Mouse (Mus musculus) erythroblast, embryonic 14.5 days (primary cell): ENCODE data around the gene Gm45716.

Experiments used
- GATA1 ChIP-seq: IDR thresholded peaks from 2 replicates; pipeline ENCODE4 v1.6.1; 2012; ENCODE audit warnings: low read length, inconsistent platforms, mixed read lengths
- TAL1 ChIP-seq: IDR thresholded peaks from 3 replicates; pipeline ENCODE4 v1.6.1; 2012; ENCODE audit warnings: low read length, inconsistent platforms, mixed read lengths

- TF ChIP-seq TAL1, result no peak
- TF ChIP-seq GATA1, result no peak
Observed at GRCm38 (mm10) chr11:90232685-90233084, 45.2 kb downstream of the Gm45716 start.
